Mouse (Mus musculus): ENCODE measurements around the gene Pnma5. TPM values are rescaled to one million over a fixed set of nuclear protein-coding genes. Genes with fewer than 3 reads are reported as not detected.
A peak's percentile ranks its signal among the peaks of the same experiment; 100 is the strongest.

Gene Pnma5
- polyA plus RNA-seq, 1 experiment, result not detected

- WGBS, result 74% methylated on average over 12 of the region's 12 CpGs
- Histone ChIP-seq H3K4me3 (replicated peaks; ENCODE audit: control insufficient read depth, low read depth, low read length) (no peak overlapping the region), H3K27ac (ENCODE audit: control insufficient read depth, insufficient read depth, low read depth, low read length, poor library complexity) (no peak overlapping the region), H3K4me1 (ENCODE audit: control insufficient read depth, insufficient read depth, low read length) (no peaks in the 10 kb centered on the region)
- TF ChIP-seq POLR2A (IDR thresholded peaks at IDR 0.05; ENCODE audit: borderline replicate concordance, control insufficient read depth, low read depth, low read length) (no peak), CTCF (IDR thresholded peaks at IDR 0.05; ENCODE audit: control insufficient read depth, insufficient read depth, low read length) (no peak)
These were observed 2.8 kb upstream of the Pnma5 start for GRCm38 (mm10) chrX:73039666-73040065.

- H3K27ac ChIP-seq (ENCODE audit: control insufficient read depth, insufficient read depth, low read depth, low read length, poor library complexity), result no peak overlapping the region
- 87% methylated on average over 8 of the region's 8 CpGs for WGBS
- H3K4me3 ChIP-seq (replicated peaks; ENCODE audit: control insufficient read depth, low read depth, low read length), result no peak overlapping the region
- no peaks in the 10 kb centered on the region for H3K4me1 ChIP-seq (ENCODE audit: control insufficient read depth, insufficient read depth, low read length)
- TF ChIP-seq CTCF (IDR thresholded peaks at IDR 0.05; ENCODE audit: control insufficient read depth, insufficient read depth, low read length) (no peak), POLR2A (IDR thresholded peaks at IDR 0.05; ENCODE audit: borderline replicate concordance, control insufficient read depth, low read depth, low read length) (no peak)
These were observed 1.9 kb upstream of the Pnma5 start for GRCm38 (mm10) chrX:73038831-73039230.

- H3K4me3 ChIP-seq (replicated peaks; ENCODE audit: control insufficient read depth, low read depth, low read length), result no peak overlapping the region
- H3K27ac ChIP-seq (ENCODE audit: control insufficient read depth, insufficient read depth, low read depth, low read length, poor library complexity), result no peak overlapping the region
- TF ChIP-seq CTCF (IDR thresholded peaks at IDR 0.05; ENCODE audit: control insufficient read depth, insufficient read depth, low read length) (no peak), POLR2A (IDR thresholded peaks at IDR 0.05; ENCODE audit: borderline replicate concordance, control insufficient read depth, low read depth, low read length) (no peak)
- H3K4me1 ChIP-seq (ENCODE audit: control insufficient read depth, insufficient read depth, low read length), result no peaks in the 10 kb centered on the region
- 66% methylated on average over 4 of the region's 4 CpGs for WGBS
These were observed 24.1 kb downstream of the Pnma5 start for GRCm38 (mm10) chrX:73012846-73013245.

GRCm38 (mm10) chrX:73007597-73008479 lies 29.1 kb downstream of the Pnma5 start:
- 7% methylated on average over 23 of the region's 27 CpGs for WGBS
- Histone ChIP-seq H3K4me1 (ENCODE audit: control insufficient read depth, insufficient read depth, low read length) (no peaks in the 10 kb centered on the region), H3K27ac (ENCODE audit: control insufficient read depth, insufficient read depth, low read depth, low read length, poor library complexity) (no peak overlapping the region; the same call in 1 of the 2 replicates)

GRCm38 (mm10) chrX:73005678-73006077 lies 31.2 kb downstream of the Pnma5 start:
- 62% methylated on average over 4 of the region's 4 CpGs for WGBS
- no peak for TF ChIP-seq CTCF (IDR thresholded peaks at IDR 0.05; ENCODE audit: control insufficient read depth, insufficient read depth, low read length)
- H3K27ac ChIP-seq (ENCODE audit: control insufficient read depth, insufficient read depth, low read depth, low read length, poor library complexity), result no peak overlapping the region

More at GRCm38 (mm10) chrX:73007597-73008479, 29.1 kb downstream of the Pnma5 start:
- peak overlapping the region; percentile 85 for H3K4me3 ChIP-seq (replicated peaks; ENCODE audit: control insufficient read depth, low read depth, low read length)
- peak; percentile 93 for TF ChIP-seq CTCF (IDR thresholded peaks at IDR 0.05; ENCODE audit: control insufficient read depth, insufficient read depth, low read length)
- TF ChIP-seq POLR2A (IDR thresholded peaks at IDR 0.05; ENCODE audit: borderline replicate concordance, control insufficient read depth, low read depth, low read length), result peak; percentile 22; the same call in 1 of the 2 replicates

GRCm38 (mm10) chrX:73003110-73003509 lies 33.8 kb downstream of the Pnma5 start:
- no peak overlapping the region for H3K27ac ChIP-seq (ENCODE audit: control insufficient read depth, insufficient read depth, low read depth, low read length, poor library complexity)
- no peak overlapping the region for H3K4me3 ChIP-seq (replicated peaks; ENCODE audit: control insufficient read depth, low read depth, low read length)
- 82% methylated on average over 5 of the region's 5 CpGs for WGBS
- no peak for TF ChIP-seq CTCF (IDR thresholded peaks at IDR 0.05; ENCODE audit: control insufficient read depth, insufficient read depth, low read length)
- TF ChIP-seq POLR2A (IDR thresholded peaks at IDR 0.05; ENCODE audit: borderline replicate concordance, control insufficient read depth, low read depth, low read length), result no peak
- no peaks in the 10 kb centered on the region for H3K4me1 ChIP-seq (ENCODE audit: control insufficient read depth, insufficient read depth, low read length)

More at GRCm38 (mm10) chrX:73005678-73006077, 31.2 kb downstream of the Pnma5 start:
- H3K4me1 ChIP-seq (ENCODE audit: control insufficient read depth, insufficient read depth, low read length), result no peaks in the 10 kb centered on the region
- no peak overlapping the region for H3K4me3 ChIP-seq (replicated peaks; ENCODE audit: control insufficient read depth, low read depth, low read length)

GRCm38 (mm10) chrX:72995542-72995941 lies 41.4 kb downstream of the Pnma5 start:
- Histone ChIP-seq H3K27ac (ENCODE audit: control insufficient read depth, insufficient read depth, low read depth, low read length, poor library complexity) (no peak overlapping the region), H3K4me1 (ENCODE audit: control insufficient read depth, insufficient read depth, low read length) (no peaks in the 10 kb centered on the region), H3K4me3 (replicated peaks; ENCODE audit: control insufficient read depth, low read depth, low read length) (no peak overlapping the region)
- 37% methylated on average over 3 of the region's 3 CpGs for WGBS
- TF ChIP-seq CTCF (IDR thresholded peaks at IDR 0.05; ENCODE audit: control insufficient read depth, insufficient read depth, low read length), result no peak

GRCm38 (mm10) chrX:72992291-72992919 lies 44.5 kb downstream of the Pnma5 start:
- TF ChIP-seq POLR2A (IDR thresholded peaks at IDR 0.05; ENCODE audit: borderline replicate concordance, control insufficient read depth, low read depth, low read length), result no peak
- no peak for TF ChIP-seq CTCF (IDR thresholded peaks at IDR 0.05; ENCODE audit: control insufficient read depth, insufficient read depth, low read length)
- WGBS, result 40% methylated on average over 5 of the region's 5 CpGs
- no peaks in the 10 kb centered on the region for H3K4me1 ChIP-seq (ENCODE audit: control insufficient read depth, insufficient read depth, low read length)
- no peak overlapping the region for H3K4me3 ChIP-seq (replicated peaks; ENCODE audit: control insufficient read depth, low read depth, low read length)
- no peak overlapping the region for H3K27ac ChIP-seq (ENCODE audit: control insufficient read depth, insufficient read depth, low read depth, low read length, poor library complexity)
